Mouse (Mus musculus) heart, adult 2 months (tissue): ENCODE data around the gene Olfr76. TPM values are rescaled to one million over a fixed set of nuclear protein-coding genes. Genes with fewer than 3 reads are reported as not detected.
"Not testable (repeated sequence)": the region's sequence is repeated elsewhere in the genome, so short reads cannot be mapped to it uniquely, and the experiment has no call there.

Experiments
- DNase-seq, 2 experiments: peaks; one replicate each; pipeline ENCODE4 v3.0.0; 2021
- H3K27ac ChIP-seq: fragments of 200-600 bp; 2 replicates; pipeline ENCODE4 v1.8.1; 2022
- H3K27me3 ChIP-seq: fragments of 200-500 bp; 2 replicates; pipeline ENCODE4 v1.6.1; 2012; ENCODE audit warnings: mild to moderate bottlenecking, low read length, inconsistent platforms, mixed read lengths; ENCODE audit not compliant: control insufficient read depth, insufficient read depth
- H3K36me3 ChIP-seq: fragments of 200-500 bp; 2 replicates; pipeline ENCODE4 v1.6.1; 2012; ENCODE audit warnings: low read length, inconsistent platforms; ENCODE audit not compliant: control insufficient read depth, insufficient read depth
- H3K4me1 ChIP-seq: fragments of 200-500 bp; 2 replicates; pipeline ENCODE4 v1.6.1; 2011; ENCODE audit warnings: low read length; ENCODE audit not compliant: control insufficient read depth, insufficient read depth
- H3K4me3 ChIP-seq: fragments of 200-600 bp; 2 replicates; pipeline ENCODE4 v1.8.1; 2022
- H3K79me2 ChIP-seq: fragments of 200-500 bp; replicated peaks from 2 replicates; pipeline ENCODE4 v1.6.1; 2012; ENCODE audit warnings: mild to moderate bottlenecking, inconsistent platforms, low read length, moderate library complexity, mixed read lengths; ENCODE audit not compliant: control insufficient read depth, insufficient read depth
- H3K9ac ChIP-seq: fragments of 200-500 bp; 2 replicates; pipeline ENCODE4 v1.6.1; 2012; ENCODE audit warnings: low read depth, mild to moderate bottlenecking, control low read depth, inconsistent platforms, low read length, mixed read lengths
- CTCF ChIP-seq: fragments of 200-600 bp; IDR thresholded peaks from 2 replicates; pipeline ENCODE4 v1.8.1; 2022; ENCODE audit warnings: antibody characterized with exemption, mild to moderate bottlenecking, moderate library complexity
- EP300 ChIP-seq: fragments of 200-500 bp; IDR thresholded peaks from 2 replicates; pipeline ENCODE4 v1.6.1; 2011; ENCODE audit warnings: low read depth, low read length, control low read depth; ENCODE audit not compliant: insufficient read depth
- POLR2A ChIP-seq: fragments of 200-500 bp; IDR thresholded peaks from 2 replicates; pipeline ENCODE4 v1.6.1; 2011; ENCODE audit warnings: mild to moderate bottlenecking, low read depth, low read length, control low read depth; ENCODE audit not compliant: insufficient read depth
- WGBS: fragments of 180-500 bp; shearing (Covaris S2); methylation state at CpG from one replicate; pipeline ENCODE4 v1.1.7; 2018; 5-methylcytosine and 5-hydroxymethylcytosine counted together
- intact Hi-C: fragments of 180-260 bp; cut with DNase I; formaldehyde crosslinking; loops from one replicate; pipeline ENCODE4 v1.15.1; 2025
- long read RNA-seq: library from polyadenylated mRNA; stranded (forward); transcript quantifications from one replicate; pipeline ENCODE4 v2.0.0, GENCODE M21; 2021
- polyA plus RNA-seq: library from polyadenylated mRNA; depleted of rRNA; stranded (reverse); fragments of >200 nt; gene quantifications from 2 replicates; pipeline ENCODE4 v1.2.3, GENCODE M21; 2012; rRNA removed
- total RNA-seq, 2 experiments: library from RNA; stranded (reverse); gene quantifications; 2 replicates each; pipeline ENCODE4 v1.2.3; 2021

Gene Olfr76
- total RNA-seq = not detected
- polyA plus RNA-seq = not detected in 2 replicates
- long read RNA-seq = 0 reads

GRCm38 (mm10) chr19:12123103-12123502, at the start of gene Olfr76:
TSS of gene Olfr76 (minus strand) at chr19:12123203.
- Histone ChIP-seq H3K9ac (no peak within 1 kb of the TSS), H3K36me3 (no peaks in the 10 kb centered on the region), H3K27ac (no peak within 1 kb of the TSS), H3K79me2 (no peaks in the 10 kb centered on the region), H3K27me3 (no peaks in the 10 kb centered on the region), H3K4me1 (no peaks in the 10 kb centered on the region), H3K4me3 (no peak within 1 kb of the TSS)
- DNase-seq = no peak
- 66% methylated on average over 3 of the region's 3 CpGs for WGBS
- TF ChIP-seq POLR2A = no peak
- no peak for TF ChIP-seq EP300
- no peak for TF ChIP-seq CTCF
- intact Hi-C loops = no loop called here

GRCm38 (mm10) chr19:12170062-12170599, 47.1 kb upstream of the Olfr76 start, which contains the start of gene Olfr1555-ps1:
TSS of gene Olfr1555-ps1 (minus strand) at chr19:12170112.
- intact Hi-C loops, DNase-seq, H3K27ac ChIP-seq, H3K4me1 ChIP-seq, H3K4me3 ChIP-seq, H3K9ac ChIP-seq, H3K36me3 ChIP-seq, H3K79me2 ChIP-seq, H3K27me3 ChIP-seq: not testable (repeated sequence)
- WGBS = 30% methylated on average over 1 of the region's 1 CpGs

GRCm38 (mm10) chr19:12145452-12145851, 22.4 kb upstream of the Olfr76 start:
- Histone ChIP-seq H3K4me3 (no peak overlapping the region), H3K9ac (no peak overlapping the region), H3K27ac (no peak overlapping the region), H3K4me1 (no peaks in the 10 kb centered on the region), H3K79me2 (no peaks in the 10 kb centered on the region), H3K27me3 (no peaks in the 10 kb centered on the region), H3K36me3 (no peaks in the 10 kb centered on the region)
- 81% methylated on average over 3 of the region's 3 CpGs for WGBS
- intact Hi-C loops = no loop called here
- no peak for DNase-seq
- TF ChIP-seq POLR2A (no peak), CTCF (no peak), EP300 (no peak)

GRCm38 (mm10) chr19:12143356-12143755, 20.4 kb upstream of the Olfr76 start:
- DNase-seq = no peak
- H3K4me3 ChIP-seq = no peak overlapping the region
- no peaks in the 10 kb centered on the region for H3K79me2 ChIP-seq
- no peak overlapping the region for H3K27ac ChIP-seq
- no peaks in the 10 kb centered on the region for H3K27me3 ChIP-seq
- no peaks in the 10 kb centered on the region for H3K4me1 ChIP-seq
- no peak overlapping the region for H3K9ac ChIP-seq
- intact Hi-C loops = no loop called here
- TF ChIP-seq EP300 (no peak), POLR2A (no peak), CTCF (no peak)
- no peaks in the 10 kb centered on the region for H3K36me3 ChIP-seq
- 86% methylated on average over 1 of the region's 1 CpGs for WGBS

- no peak for DNase-seq
Measured at GRCm38 (mm10) chr19:12134289-12134688, 11.3 kb upstream of the Olfr76 start.

GRCm38 (mm10) chr19:12116464-12116863, 6.5 kb downstream of the Olfr76 start:
- 72% methylated on average over 3 of the region's 3 CpGs for WGBS
- H3K4me3 ChIP-seq = no peak overlapping the region
- no peaks in the 10 kb centered on the region for H3K79me2 ChIP-seq
- H3K27me3 ChIP-seq = no peaks in the 10 kb centered on the region
- no peak overlapping the region for H3K9ac ChIP-seq
- TF ChIP-seq POLR2A = no peak
- no peak for TF ChIP-seq CTCF
- TF ChIP-seq EP300 = no peak
- H3K4me1 ChIP-seq = no peaks in the 10 kb centered on the region
- no peak overlapping the region for H3K27ac ChIP-seq
- no peaks in the 10 kb centered on the region for H3K36me3 ChIP-seq
- no peak for DNase-seq
- intact Hi-C loops = no loop called here

More at GRCm38 (mm10) chr19:12134289-12134688, 11.3 kb upstream of the Olfr76 start:
- Histone ChIP-seq H3K4me3 (no peak overlapping the region), H3K4me1 (no peaks in the 10 kb centered on the region), H3K79me2 (no peaks in the 10 kb centered on the region), H3K9ac (no peak overlapping the region), H3K27ac (no peak overlapping the region), H3K27me3 (no peaks in the 10 kb centered on the region), H3K36me3 (no peaks in the 10 kb centered on the region)
- intact Hi-C loops = no loop called here
- TF ChIP-seq POLR2A (no peak), EP300 (no peak), CTCF (peak; percentile 54)
- WGBS = 28% methylated on average over 2 of the region's 2 CpGs
